Mouse (Mus musculus): ENCODE results near the gene Qk.

Gene Qk

GRCm38 (mm10) chr17:10232406-10232805 lies 87.2 kb downstream of the Qk start:
- no peak for DNase-seq

- no peak for DNase-seq
Observed at GRCm38 (mm10) chr17:10227798-10228538, 91.7 kb downstream of the Qk start.

GRCm38 (mm10) chr17:10216164-10216563 lies 103.5 kb downstream of the Qk start:
- DNase-seq: no peak

- no peak for DNase-seq
Observed at GRCm38 (mm10) chr17:10209154-10209777, 110.4 kb downstream of the Qk start.

GRCm38 (mm10) chr17:10198662-10199061 lies 121.0 kb downstream of the Qk start:
- no peak for DNase-seq

- DNase-seq: no peak
Observed at GRCm38 (mm10) chr17:10198231-10198630, 121.4 kb downstream of the Qk start.

GRCm38 (mm10) chr17:10195703-10196102 lies 124.0 kb downstream of the Qk start:
- DNase-seq: no peak

- DNase-seq: no peak
Observed at GRCm38 (mm10) chr17:10190857-10191256, 128.8 kb downstream of the Qk start.

GRCm38 (mm10) chr17:10188481-10188880 lies 131.2 kb downstream of the Qk start:
- no peak for DNase-seq

GRCm38 (mm10) chr17:10187431-10188020 lies 132.1 kb downstream of the Qk start:
- DNase-seq: no peak

GRCm38 (mm10) chr17:10181761-10182160 lies 137.9 kb downstream of the Qk start:
- no peak for DNase-seq

GRCm38 (mm10) chr17:10177096-10177495 lies 142.6 kb downstream of the Qk start:
- no peak for DNase-seq

GRCm38 (mm10) chr17:10161258-10161657 lies 158.4 kb downstream of the Qk start:
- no peak for DNase-seq

GRCm38 (mm10) chr17:10160415-10160814 lies 159.2 kb downstream of the Qk start:
- DNase-seq: no peak

- no peak for DNase-seq
Observed at GRCm38 (mm10) chr17:10152808-10153413, 166.7 kb downstream of the Qk start.

All from kidney, adult 18-20 months (tissue).